Mouse (Mus musculus): ENCODE measurements around the gene Vangl2.

- no peak for TF ChIP-seq EP300 (IDR thresholded peaks at IDR 0.05; ENCODE audit: low read depth)
- TF ChIP-seq CTCF (IDR thresholded peaks at IDR 0.05; ENCODE audit: low read depth), result no peak
Observed at GRCm38 (mm10) chr1:171996701-171997100, 31.5 kb downstream of the Vangl2 start.
